Mouse (Mus musculus): ENCODE results near the gene Slc25a45. TPM values are rescaled to one million over a fixed set of nuclear protein-coding genes. Genes with fewer than 3 reads are reported as not detected.
A peak's percentile ranks its signal among the peaks of the same experiment; 100 is the strongest.

Slc25a45 gene
- polyA plus RNA-seq, 1 experiment from 2014 or later = 2.4 TPM

- DNase-seq (no peak), ATAC-seq (ENCODE audit: insufficient read depth) (peak; percentile 1; the same call in 1 of the 2 replicates)
- Histone ChIP-seq H3K9me3 (ENCODE audit: low read depth, low read length) (no peaks in the 10 kb centered on the region), H3K4me1 (ENCODE audit: insufficient read depth) (0 out of 2 replicates have a peak, but pooled peaks cover 3% of the 10 kb centered on the region), H3K9ac (peak overlapping the region; percentile 75), H3K4me2 (peak overlapping the region; percentile 89), H3K27ac (ENCODE audit: low read depth) (peak overlapping the region; percentile 30; the same call in 1 of the 2 replicates), H3K4me3 (ENCODE audit: low read depth, low read length) (peak overlapping the region; percentile 63), H3K36me3 (ENCODE audit: insufficient read depth) (peaks cover 31% of the 10 kb centered on the region), H3K27me3 (ENCODE audit: insufficient read depth, low read length) (no peaks in the 10 kb centered on the region)
- 8% methylated on average over 26 of the region's 31 CpGs for WGBS
- TF ChIP-seq CTCF (IDR thresholded peaks at IDR 0.05; ENCODE audit: low read depth) = no peak
Measured at GRCm38 (mm10) chr19:5893282-5894001, 15.8 kb downstream of the Slc25a45 start.

- peak within 1 kb of the TSS; percentile 30; the same call in 1 of the 2 replicates for H3K27ac ChIP-seq (ENCODE audit: low read depth)
- H3K36me3 ChIP-seq (ENCODE audit: insufficient read depth) = peaks cover 35% of the 10 kb centered on the region
- H3K4me3 ChIP-seq (ENCODE audit: low read depth, low read length) = peak within 1 kb of the TSS; percentile 63
- H3K4me1 ChIP-seq (ENCODE audit: insufficient read depth) = 0 out of 2 replicates have a peak, but pooled peaks cover 3% of the 10 kb centered on the region
- H3K4me2 ChIP-seq = peak within 1 kb of the TSS; percentile 89
- H3K27me3 ChIP-seq (ENCODE audit: insufficient read depth, low read length) = no peaks in the 10 kb centered on the region
- WGBS = 2% methylated on average over 36 of the region's 36 CpGs
- no peak for TF ChIP-seq CTCF (IDR thresholded peaks at IDR 0.05; ENCODE audit: low read depth)
- no peaks in the 10 kb centered on the region for H3K9me3 ChIP-seq (ENCODE audit: low read depth, low read length)
- DNase-seq (peak; percentile 99), ATAC-seq (ENCODE audit: insufficient read depth) (peak; percentile 97)
- peak within 1 kb of the TSS; percentile 75 for H3K9ac ChIP-seq
Measured at GRCm38 (mm10) chr19:5894002-5894678, 16.5 kb downstream of the Slc25a45 start, which contains the start of gene Tigd3. TSS of gene Tigd3 (minus strand) at chr19:5894149.

GRCm38 (mm10) chr19:5907275-5907674, 29.7 kb downstream of the Slc25a45 start:
- no peaks in the 10 kb centered on the region for H3K27me3 ChIP-seq (ENCODE audit: insufficient read depth, low read length)
- H3K9ac ChIP-seq = no peak overlapping the region
- no peak overlapping the region for H3K4me3 ChIP-seq (ENCODE audit: low read depth, low read length)
- TF ChIP-seq CTCF (IDR thresholded peaks at IDR 0.05; ENCODE audit: low read depth) = no peak
- H3K9me3 ChIP-seq (ENCODE audit: low read depth, low read length) = no peaks in the 10 kb centered on the region
- DNase-seq (no peak), ATAC-seq (ENCODE audit: insufficient read depth) (no peak)
- WGBS = 86% methylated on average over 3 of the region's 3 CpGs
- no peak overlapping the region for H3K27ac ChIP-seq (ENCODE audit: low read depth)
- no peak overlapping the region for H3K4me2 ChIP-seq
- H3K4me1 ChIP-seq (ENCODE audit: insufficient read depth) = peaks cover 8% of the 10 kb centered on the region; the same call in 1 of the 2 replicates
- peaks cover 53% of the 10 kb centered on the region for H3K36me3 ChIP-seq (ENCODE audit: insufficient read depth)

- WGBS = 42% methylated on average over 6 of the region's 6 CpGs
- no peak for TF ChIP-seq CTCF (IDR thresholded peaks at IDR 0.05; ENCODE audit: low read depth)
- H3K4me3 ChIP-seq (ENCODE audit: low read depth, low read length) = no peak overlapping the region; the same call in 1 of the 2 replicates
- H3K27ac ChIP-seq (ENCODE audit: low read depth) = no peak overlapping the region
- H3K27me3 ChIP-seq (ENCODE audit: insufficient read depth, low read length) = no peaks in the 10 kb centered on the region
- H3K9me3 ChIP-seq (ENCODE audit: low read depth, low read length) = no peaks in the 10 kb centered on the region
- ATAC-seq (ENCODE audit: insufficient read depth) = no peak
- peaks cover 11% of the 10 kb centered on the region; the same call in 1 of the 2 replicates for H3K4me1 ChIP-seq (ENCODE audit: insufficient read depth)
- DNase-seq = no peak
- no peak overlapping the region for H3K9ac ChIP-seq
- H3K4me2 ChIP-seq = peak overlapping the region; percentile 72
- peaks cover 24% of the 10 kb centered on the region for H3K36me3 ChIP-seq (ENCODE audit: insufficient read depth)
Measured at GRCm38 (mm10) chr19:5910221-5910620, 32.6 kb downstream of the Slc25a45 start.

GRCm38 (mm10) chr19:5911430-5912102, 34.0 kb downstream of the Slc25a45 start:
- peak overlapping the region; percentile 91 for H3K4me3 ChIP-seq (ENCODE audit: low read depth, low read length)
- DNase-seq (no peak), ATAC-seq (ENCODE audit: insufficient read depth) (no peak)
- H3K9me3 ChIP-seq (ENCODE audit: low read depth, low read length) = no peaks in the 10 kb centered on the region
- WGBS = 2% methylated on average over 14 of the region's 14 CpGs
- H3K9ac ChIP-seq = peak overlapping the region; percentile 96
- no peaks in the 10 kb centered on the region for H3K27me3 ChIP-seq (ENCODE audit: insufficient read depth, low read length)
- peak overlapping the region; percentile 72 for H3K4me2 ChIP-seq
- peak overlapping the region; percentile 91 for H3K27ac ChIP-seq (ENCODE audit: low read depth)
- peaks cover 11% of the 10 kb centered on the region; the same call in 1 of the 2 replicates for H3K4me1 ChIP-seq (ENCODE audit: insufficient read depth)
- H3K36me3 ChIP-seq (ENCODE audit: insufficient read depth) = peaks cover 19% of the 10 kb centered on the region
- no peak for TF ChIP-seq CTCF (IDR thresholded peaks at IDR 0.05; ENCODE audit: low read depth)

GRCm38 (mm10) chr19:5912103-5913006, 34.7 kb downstream of the Slc25a45 start:
- Histone ChIP-seq H3K9me3 (ENCODE audit: low read depth, low read length) (no peaks in the 10 kb centered on the region), H3K4me2 (peak overlapping the region; percentile 85), H3K4me1 (ENCODE audit: insufficient read depth) (peaks cover 11% of the 10 kb centered on the region; the same call in 1 of the 2 replicates), H3K36me3 (ENCODE audit: insufficient read depth) (peaks cover 19% of the 10 kb centered on the region), H3K27ac (ENCODE audit: low read depth) (peak overlapping the region; percentile 91), H3K4me3 (ENCODE audit: low read depth, low read length) (peak overlapping the region; percentile 91), H3K27me3 (ENCODE audit: insufficient read depth, low read length) (no peaks in the 10 kb centered on the region), H3K9ac (peak overlapping the region; percentile 96)
- peak; percentile 44; the same call in 1 of the 2 replicates for TF ChIP-seq CTCF (IDR thresholded peaks at IDR 0.05; ENCODE audit: low read depth)
- peak; percentile 100 for DNase-seq
- ATAC-seq (ENCODE audit: insufficient read depth) = peak; percentile 97
- WGBS = under 1% methylated on average over 59 of the region's 59 CpGs

Data from lung, embryonic 14.5 days (tissue).